Mouse (Mus musculus) heart, embryonic 16.5 days (tissue): ENCODE results near the gene Hapln3. TPM values are rescaled to one million over a fixed set of nuclear protein-coding genes. Genes with fewer than 3 reads are reported as not detected.

ENCODE experiments used
- ATAC-seq: fragments of 200-750 bp; cut with Nextera tagmentation; replicated peaks from 2 replicates; pipeline ENCODE4 v1.8.0; 2017; ENCODE audit warnings: moderate number of reproducible peaks; ENCODE audit not compliant: insufficient read depth, low FRiP score; ENCODE audit errors: extremely low read depth
- H3K27ac ChIP-seq: fragments of 300-500 bp; sonication (generic); 2 replicates; pipeline ENCODE4 v1.5.1; 2014; ENCODE audit warnings: mild to moderate bottlenecking, low read length, control low read depth, moderate library complexity
- H3K27me3 ChIP-seq: fragments of 300-500 bp; sonication (generic); 2 replicates; pipeline ENCODE4 v1.6.1; 2014; ENCODE audit warnings: low read length, mixed read lengths; ENCODE audit not compliant: control insufficient read depth, insufficient read depth
- H3K36me3 ChIP-seq: fragments of 300-500 bp; sonication (generic); 2 replicates; pipeline ENCODE4 v1.6.1; 2014; ENCODE audit not compliant: control insufficient read depth, insufficient read depth
- H3K4me1 ChIP-seq: fragments of 300-500 bp; sonication (generic); 2 replicates; pipeline ENCODE4 v1.6.1; 2014; ENCODE audit warnings: low read length, mixed read lengths; ENCODE audit not compliant: control insufficient read depth, insufficient read depth
- H3K4me2 ChIP-seq: fragments of 300-500 bp; sonication (generic); 2 replicates; pipeline ENCODE4 v1.6.1; 2014; ENCODE audit warnings: low read depth, mild to moderate bottlenecking, control low read depth, low read length
- H3K4me3 ChIP-seq: fragments of 300-500 bp; sonication (generic); 2 replicates; pipeline ENCODE4 v1.5.1; 2014; ENCODE audit warnings: mild to moderate bottlenecking, control low read depth, low read length
- H3K9ac ChIP-seq: fragments of 300-500 bp; sonication (generic); 2 replicates; pipeline ENCODE4 v1.6.1; 2014; ENCODE audit warnings: low read length, control low read depth
- H3K9me3 ChIP-seq: fragments of 300-500 bp; sonication (generic); replicated peaks from 2 replicates; pipeline ENCODE4 v1.6.1; 2016; ENCODE audit warnings: low read length; ENCODE audit not compliant: control insufficient read depth
- WGBS: fragments of 180-500 bp; shearing (Covaris S2); extraction: QIAGEN DNeasy Blood & Tissue Kit; methylation state at CpG from one replicate; pipeline ENCODE4 v1.1.7; 2014; 5-methylcytosine and 5-hydroxymethylcytosine counted together
- polyA plus RNA-seq: library from polyadenylated mRNA; unstranded; fragments of >200 nt; fragmentation: Nextera tagmentation; extraction: Ambion mirVana; gene quantifications from 2 replicates; pipeline ENCODE4 v1.2.1, GENCODE M21; 2015

Hapln3 gene
- polyA plus RNA-seq, 1 experiment from 2014 or later: 0.64 TPM

GRCm38 (mm10) chr7:79147011-79147837, 16.4 kb upstream of the Hapln3 start:
- 46% methylated on average over 12 of the region's 12 CpGs for WGBS

GRCm38 (mm10) chr7:79140897-79141296, 10.1 kb upstream of the Hapln3 start:
- Histone ChIP-seq H3K9ac (no peak overlapping the region), H3K4me2 (no peak overlapping the region), H3K4me1 (no peaks in the 10 kb centered on the region), H3K27me3 (no peaks in the 10 kb centered on the region), H3K9me3 (no peaks in the 10 kb centered on the region), H3K36me3 (peaks cover 42% of the 10 kb centered on the region), H3K27ac (no peak overlapping the region), H3K4me3 (no peak overlapping the region)
- WGBS: 40% methylated on average over 8 of the region's 8 CpGs
- no peak for ATAC-seq

More at GRCm38 (mm10) chr7:79147011-79147837, 16.4 kb upstream of the Hapln3 start:
- Histone ChIP-seq H3K27me3 (no peaks in the 10 kb centered on the region), H3K4me3 (peak overlapping the region; percentile 91), H3K9me3 (no peaks in the 10 kb centered on the region), H3K36me3 (peaks cover 15% of the 10 kb centered on the region), H3K9ac (peak overlapping the region; percentile 89), H3K27ac (peak overlapping the region; percentile 93), H3K4me2 (peak overlapping the region; percentile 89), H3K4me1 (peaks cover 20% of the 10 kb centered on the region)
- ATAC-seq: 0 out of 2 replicates have a peak, but pooled peaks have one; percentile 21

- no peaks in the 10 kb centered on the region for H3K27me3 ChIP-seq
- H3K36me3 ChIP-seq: peaks cover 51% of the 10 kb centered on the region
- ATAC-seq: no peak
- no peaks in the 10 kb centered on the region for H3K4me1 ChIP-seq
- H3K9me3 ChIP-seq: no peaks in the 10 kb centered on the region
- no peak overlapping the region for H3K4me3 ChIP-seq
- no peak overlapping the region for H3K9ac ChIP-seq
- WGBS: 56% methylated on average over 4 of the region's 4 CpGs
- no peak overlapping the region for H3K27ac ChIP-seq
- no peak overlapping the region for H3K4me2 ChIP-seq
Observed at GRCm38 (mm10) chr7:79139891-79140591, 9.2 kb upstream of the Hapln3 start.

- no peak for ATAC-seq
- Histone ChIP-seq H3K4me1 (no peaks in the 10 kb centered on the region), H3K36me3 (peaks cover 57% of the 10 kb centered on the region), H3K9me3 (no peaks in the 10 kb centered on the region), H3K27me3 (no peaks in the 10 kb centered on the region), H3K4me2 (no peak overlapping the region), H3K27ac (no peak overlapping the region), H3K9ac (no peak overlapping the region), H3K4me3 (no peak overlapping the region)
- 65% methylated on average over 6 of the region's 6 CpGs for WGBS
Observed at GRCm38 (mm10) chr7:79139328-79139824, 8.6 kb upstream of the Hapln3 start.

- Histone ChIP-seq H3K36me3 (peaks cover 33% of the 10 kb centered on the region), H3K4me3 (no peak overlapping the region), H3K27me3 (peaks cover 9% of the 10 kb centered on the region; the same call in 1 of the 2 replicates), H3K9ac (no peak overlapping the region), H3K27ac (no peak overlapping the region), H3K4me1 (peaks cover 30% of the 10 kb centered on the region), H3K9me3 (no peaks in the 10 kb centered on the region), H3K4me2 (no peak overlapping the region)
- ATAC-seq: no peak
- WGBS: 23% methylated on average over 6 of the region's 6 CpGs
Observed at GRCm38 (mm10) chr7:79133391-79133790, 2.6 kb upstream of the Hapln3 start.

- Histone ChIP-seq H3K27ac (no peak overlapping the region), H3K4me3 (peak overlapping the region; percentile 44), H3K27me3 (peaks cover 9% of the 10 kb centered on the region; the same call in 1 of the 2 replicates), H3K36me3 (peaks cover 15% of the 10 kb centered on the region), H3K4me2 (peak overlapping the region; percentile 72), H3K9me3 (no peaks in the 10 kb centered on the region), H3K9ac (peak overlapping the region; percentile 61), H3K4me1 (peaks cover 30% of the 10 kb centered on the region)
- no peak for ATAC-seq
- 12% methylated on average over 13 of the region's 13 CpGs for WGBS
Observed at GRCm38 (mm10) chr7:79130385-79130784, 433 bp downstream of the Hapln3 start.

- Histone ChIP-seq H3K27me3 (peaks cover 9% of the 10 kb centered on the region; the same call in 1 of the 2 replicates), H3K4me3 (no peak overlapping the region), H3K4me2 (peak overlapping the region; percentile 72), H3K9ac (no peak overlapping the region), H3K36me3 (peaks cover 10% of the 10 kb centered on the region), H3K9me3 (no peaks in the 10 kb centered on the region), H3K4me1 (peaks cover 30% of the 10 kb centered on the region), H3K27ac (no peak overlapping the region)
- ATAC-seq: no peak
- WGBS: 22% methylated on average over 8 of the region's 8 CpGs
Observed at GRCm38 (mm10) chr7:79129883-79130282, 935 bp downstream of the Hapln3 start.

GRCm38 (mm10) chr7:79123465-79123864, 7.4 kb downstream of the Hapln3 start:
- no peaks in the 10 kb centered on the region for H3K27me3 ChIP-seq
- H3K27ac ChIP-seq: no peak overlapping the region
- no peak overlapping the region for H3K4me2 ChIP-seq
- no peaks in the 10 kb centered on the region for H3K4me1 ChIP-seq
- WGBS: 76% methylated on average over 5 of the region's 5 CpGs
- H3K9ac ChIP-seq: no peak overlapping the region
- ATAC-seq: no peak
- H3K4me3 ChIP-seq: no peak overlapping the region
- H3K36me3 ChIP-seq: no peaks in the 10 kb centered on the region
- no peaks in the 10 kb centered on the region for H3K9me3 ChIP-seq

GRCm38 (mm10) chr7:79113848-79114247, 17.0 kb downstream of the Hapln3 start:
- no peaks in the 10 kb centered on the region for H3K27me3 ChIP-seq
- no peaks in the 10 kb centered on the region for H3K36me3 ChIP-seq
- no peak for ATAC-seq
- no peak overlapping the region for H3K4me2 ChIP-seq
- no peaks in the 10 kb centered on the region; the same call in 1 of the 2 replicates for H3K9me3 ChIP-seq
- no peaks in the 10 kb centered on the region for H3K4me1 ChIP-seq
- no peak overlapping the region for H3K9ac ChIP-seq
- 55% methylated on average over 4 of the region's 4 CpGs for WGBS
- no peak overlapping the region for H3K27ac ChIP-seq
- no peak overlapping the region for H3K4me3 ChIP-seq
